Mouse (Mus musculus) embryonic fibroblast, embryonic 13.5 days (primary cell): ENCODE results near the gene Arfip1.
"Not testable (repeated sequence)": the region's sequence is repeated elsewhere in the genome, so short reads cannot be mapped to it uniquely, and the experiment has no call there.

Experiments
- CTCF ChIP-seq: IDR thresholded peaks from 2 replicates; pipeline ENCODE4 v1.5.1; 2011; ENCODE audit warnings: mild to moderate bottlenecking, control low read depth, low read length, moderate library complexity, borderline replicate concordance; ENCODE audit not compliant: insufficient read depth
- POLR2A ChIP-seq: IDR thresholded peaks from 2 replicates; pipeline ENCODE4 v1.6.1; 2011; ENCODE audit warnings: low read depth, mild to moderate bottlenecking, control low read depth, low read length, moderate library complexity

DNA sequence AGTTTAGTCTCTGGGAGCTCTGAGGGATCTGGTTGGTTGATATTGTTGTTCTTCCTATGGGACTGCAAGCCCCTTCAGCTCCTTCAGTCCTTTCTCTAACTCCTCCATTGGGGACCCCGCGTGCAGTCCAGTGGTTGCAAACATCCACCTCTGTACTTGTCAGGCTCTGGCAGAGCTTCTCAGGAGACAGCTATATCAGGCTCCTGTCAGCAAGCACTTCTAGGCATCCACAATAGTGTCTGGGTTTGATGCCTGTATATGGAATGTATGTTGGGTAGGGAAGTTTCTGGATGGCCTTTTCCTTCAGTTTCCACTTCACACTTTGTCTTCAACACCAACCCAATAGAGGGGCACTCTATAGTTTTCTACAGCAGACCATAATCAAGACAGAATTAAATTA is 19.5 kb downstream of the Arfip1 start:
- TF ChIP-seq CTCF, POLR2A: not testable (repeated sequence)
